Mouse (Mus musculus) limb, embryonic 10.5 days (tissue): Measurements from ENCODE around the gene Ndel1. TPM values are rescaled to one million over a fixed set of nuclear protein-coding genes. Genes with fewer than 3 reads are reported as not detected.
A peak's percentile ranks its signal among the peaks of the same experiment; 100 is the strongest.

Source experiments
- DNase-seq: peaks from one replicate; pipeline ENCODE4 v3.0.0-alpha.2; 2017; ENCODE audit warnings: low spot score
- H3K27ac ChIP-seq: fragments of 300-500 bp; sonication (generic); 2 replicates; pipeline ENCODE4 v1.5.1; 2016; ENCODE audit warnings: mild to moderate bottlenecking
- H3K27me3 ChIP-seq: fragments of 300-500 bp; sonication (generic); 2 replicates; pipeline ENCODE4 v1.6.1; 2016; ENCODE audit warnings: low read depth, mild to moderate bottlenecking; ENCODE audit not compliant: poor library complexity, severe bottlenecking
- H3K36me3 ChIP-seq: fragments of 300-500 bp; sonication (generic); 2 replicates; pipeline ENCODE4 v1.6.1; 2016; ENCODE audit warnings: mild to moderate bottlenecking, moderate library complexity
- H3K4me1 ChIP-seq: fragments of 300-500 bp; sonication (generic); 2 replicates; pipeline ENCODE4 v1.6.1; 2016
- H3K4me3 ChIP-seq: fragments of 300-500 bp; sonication (generic); 2 replicates; pipeline ENCODE4 v1.5.1; 2016; ENCODE audit warnings: mild to moderate bottlenecking, moderate library complexity
- H3K9me3 ChIP-seq: fragments of 300-500 bp; sonication (generic); replicated peaks from 2 replicates; pipeline ENCODE4 v1.6.1; 2016; ENCODE audit warnings: mild to moderate bottlenecking
- WGBS: fragments of 180-500 bp; shearing (Covaris S2); methylation state at CpG from one replicate; pipeline ENCODE4 v1.1.7; 2016; 5-methylcytosine and 5-hydroxymethylcytosine counted together
- polyA plus RNA-seq: library from polyadenylated mRNA; unstranded; fragments of >200 nt; fragmentation: Nextera tagmentation; extraction: Ambion mirVana; gene quantifications from 2 replicates; pipeline ENCODE4 v1.2.1, GENCODE M21; 2016

The Ndel1 gene
- 52.6 and 61.8 TPM in 2 replicates for polyA plus RNA-seq

DNA sequence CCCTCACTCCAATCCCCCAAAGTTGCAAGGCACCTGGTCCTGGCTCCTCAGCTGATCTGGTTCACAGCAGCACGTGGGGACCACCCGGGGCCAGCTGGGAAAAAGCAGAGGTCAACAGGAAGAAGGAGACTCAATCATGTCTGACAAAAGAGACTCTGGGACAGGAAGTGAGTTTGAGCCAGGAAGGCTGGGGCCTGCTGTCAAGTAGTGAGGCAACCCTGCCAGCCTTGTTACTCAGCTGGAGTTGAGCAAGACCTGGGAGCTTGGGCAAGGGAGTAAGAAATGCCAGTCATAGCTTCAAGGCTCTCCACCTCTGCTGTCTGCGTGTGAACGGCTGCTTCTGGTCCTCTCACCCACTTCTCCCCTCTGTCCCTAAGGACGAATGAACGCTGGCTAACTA is at the start of gene Ndel1:
Gene Ndel1, minus strand, starts transcription at position 111 of the 400 bp plus-strand sequence.
- WGBS = 52% methylated on average over 6 of the region's 6 CpGs
- Histone ChIP-seq H3K27ac (no peak within 1 kb of the TSS), H3K36me3 (no peaks in the 10 kb centered on the region), H3K4me1 (peaks cover 8% of the 10 kb centered on the region), H3K4me3 (no peak within 1 kb of the TSS), H3K9me3 (no peaks in the 10 kb centered on the region), H3K27me3 (no peaks in the 10 kb centered on the region)
- DNase-seq = no peak

DNA sequence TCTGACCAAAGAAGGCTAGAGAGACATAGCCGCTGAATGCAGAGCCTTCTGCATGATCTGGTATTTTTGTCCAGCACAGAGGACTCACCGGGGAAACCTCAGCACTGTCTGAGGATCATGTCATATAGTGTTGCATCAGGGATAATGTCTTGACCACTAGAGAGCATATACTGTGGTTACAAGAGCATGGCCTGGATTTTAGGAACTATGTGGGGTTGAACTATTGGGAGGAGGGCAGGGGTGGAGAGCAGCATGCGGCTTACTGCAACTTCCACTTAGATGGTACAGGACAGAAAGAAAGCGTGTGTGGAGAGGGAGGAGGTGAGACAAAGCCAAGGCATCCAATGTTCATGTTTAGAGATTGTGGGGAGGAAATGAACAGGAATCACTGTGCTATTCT is 42.9 kb upstream of the Ndel1 start:
- WGBS = 95% methylated on average over 4 of the region's 4 CpGs
- Histone ChIP-seq H3K4me1 (peaks cover 14% of the 10 kb centered on the region), H3K27me3 (no peaks in the 10 kb centered on the region), H3K27ac (no peak overlapping the region), H3K9me3 (no peaks in the 10 kb centered on the region), H3K36me3 (no peaks in the 10 kb centered on the region), H3K4me3 (no peak overlapping the region)
- DNase-seq = no peak

DNA sequence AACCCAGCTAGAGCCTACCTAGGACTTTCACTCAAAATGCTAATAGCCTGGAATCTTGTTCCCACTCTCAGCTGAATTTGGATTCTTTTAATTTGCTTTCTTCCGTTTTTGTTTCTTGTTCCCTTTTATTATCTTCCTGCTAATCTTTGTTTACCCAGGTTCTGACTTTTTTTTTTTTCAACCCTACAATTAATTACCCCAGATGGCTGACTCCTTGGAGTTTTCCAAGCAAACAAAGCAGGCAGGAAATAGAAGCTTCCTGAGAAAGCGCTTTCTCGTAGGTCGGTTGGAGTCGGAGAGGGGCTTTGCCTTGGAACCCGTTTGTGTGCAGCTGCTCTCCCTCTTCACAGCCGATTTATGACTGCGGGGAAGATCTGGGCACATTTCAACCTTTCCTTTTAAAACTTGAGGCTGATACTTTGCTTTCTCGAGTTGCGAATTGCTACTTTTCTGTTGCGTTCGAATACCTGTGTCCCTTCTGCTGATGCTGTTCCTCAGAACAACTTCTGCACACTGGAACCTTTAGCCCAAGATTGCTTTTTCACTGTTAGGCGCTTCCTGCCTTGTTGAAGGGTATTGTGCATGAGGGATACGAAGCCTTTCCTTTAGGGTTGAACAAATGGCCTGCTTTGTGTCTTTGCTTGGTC is 40.0 kb upstream of the Ndel1 start:
- 46% methylated on average over 14 of the region's 14 CpGs for WGBS
- Histone ChIP-seq H3K27ac (peak overlapping the region; percentile 83), H3K27me3 (no peaks in the 10 kb centered on the region), H3K9me3 (no peaks in the 10 kb centered on the region), H3K4me1 (peaks cover 19% of the 10 kb centered on the region), H3K4me3 (peak overlapping the region; percentile 11; the same call in 1 of the 2 replicates), H3K36me3 (peaks cover 10% of the 10 kb centered on the region)
- DNase-seq = no peak

DNA sequence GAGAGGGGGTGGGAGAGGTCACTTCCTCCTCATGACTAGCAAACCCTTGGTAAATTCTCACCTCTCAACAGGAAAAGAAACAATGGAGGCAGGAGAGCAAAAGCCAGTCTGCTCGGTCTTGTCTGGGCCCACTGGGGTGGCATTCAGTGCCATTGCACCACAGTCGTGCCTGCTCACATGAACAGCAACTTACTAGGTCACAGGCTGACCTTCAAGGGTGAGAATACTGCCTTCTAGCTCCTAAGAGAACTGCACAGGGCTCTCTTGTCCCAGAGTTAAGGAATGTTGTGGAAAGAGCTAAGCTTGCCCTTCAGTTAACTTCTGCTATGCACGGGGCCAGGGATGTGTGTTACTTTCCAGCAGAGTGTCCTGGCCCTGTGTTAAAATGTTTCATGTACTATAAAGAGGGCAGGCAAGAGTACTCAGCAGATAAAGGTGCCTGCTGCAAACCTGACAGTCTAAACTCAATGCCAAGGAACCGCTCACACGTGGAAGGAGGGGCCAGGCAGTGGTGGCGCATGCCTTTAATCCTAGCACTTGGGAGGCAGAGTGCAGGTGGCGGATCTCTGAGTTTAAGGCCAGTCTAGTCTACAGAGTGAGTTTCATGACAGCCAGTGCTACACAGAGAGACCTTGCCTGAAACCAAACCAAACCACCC is 37.3 kb upstream of the Ndel1 start:
- WGBS = 49% methylated on average over 7 of the region's 7 CpGs
- no peak for DNase-seq
- Histone ChIP-seq H3K4me1 (peaks cover 19% of the 10 kb centered on the region), H3K9me3 (no peaks in the 10 kb centered on the region), H3K4me3 (no peak overlapping the region), H3K27me3 (no peaks in the 10 kb centered on the region), H3K27ac (peak overlapping the region; percentile 47; the same call in 1 of the 2 replicates), H3K36me3 (peaks cover 36% of the 10 kb centered on the region)

DNA sequence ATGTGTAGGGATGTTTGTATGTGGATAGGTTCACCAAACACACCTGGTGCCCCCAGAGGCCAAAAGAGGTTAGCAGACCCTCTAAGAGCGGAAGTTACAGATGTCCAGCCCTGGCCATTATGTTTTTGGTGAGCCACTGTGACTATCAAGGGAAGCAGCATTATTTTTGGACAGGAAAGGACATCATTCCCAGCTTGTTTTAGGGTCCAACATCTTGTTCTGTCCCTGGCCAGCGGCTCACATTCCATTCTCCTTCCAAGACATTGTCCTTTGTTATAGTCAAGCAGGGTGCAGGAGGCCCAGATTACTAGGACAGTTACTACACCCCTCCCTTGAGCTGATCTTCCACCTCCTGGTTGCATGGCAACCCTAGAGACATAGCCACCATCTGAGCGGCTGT is 35.6 kb upstream of the Ndel1 start:
- WGBS = 77% methylated on average over 3 of the region's 3 CpGs
- H3K4me1 ChIP-seq = peaks cover 27% of the 10 kb centered on the region
- no peaks in the 10 kb centered on the region for H3K9me3 ChIP-seq
- H3K27me3 ChIP-seq = no peaks in the 10 kb centered on the region
- H3K36me3 ChIP-seq = peaks cover 53% of the 10 kb centered on the region
- DNase-seq = no peak
- H3K27ac ChIP-seq = no peak overlapping the region
- H3K4me3 ChIP-seq = no peak overlapping the region

DNA sequence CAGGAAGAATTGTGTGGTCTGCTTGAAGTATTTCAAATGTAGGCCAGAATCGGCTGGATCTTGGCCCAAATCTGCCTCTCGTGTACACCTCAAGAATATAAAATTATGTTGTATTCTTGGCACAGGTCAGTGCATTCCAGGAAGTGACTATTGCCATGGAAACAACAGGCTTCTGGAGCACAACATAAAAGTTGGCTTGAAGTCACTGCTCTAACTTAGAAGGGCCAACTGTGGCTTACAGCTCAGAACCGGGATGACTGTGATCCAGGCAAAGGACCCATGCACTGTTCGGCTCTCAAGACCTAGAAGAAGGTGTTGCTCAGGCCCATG is 34.8 kb upstream of the Ndel1 start:
- H3K27me3 ChIP-seq = no peaks in the 10 kb centered on the region
- no peak overlapping the region for H3K4me3 ChIP-seq
- H3K9me3 ChIP-seq = no peaks in the 10 kb centered on the region
- peaks cover 19% of the 10 kb centered on the region; the same call in 1 of the 2 replicates for H3K4me1 ChIP-seq
- no peak for DNase-seq
- H3K36me3 ChIP-seq = peaks cover 53% of the 10 kb centered on the region
- no peak overlapping the region for H3K27ac ChIP-seq
- 92% methylated on average over 4 of the region's 4 CpGs for WGBS

DNA sequence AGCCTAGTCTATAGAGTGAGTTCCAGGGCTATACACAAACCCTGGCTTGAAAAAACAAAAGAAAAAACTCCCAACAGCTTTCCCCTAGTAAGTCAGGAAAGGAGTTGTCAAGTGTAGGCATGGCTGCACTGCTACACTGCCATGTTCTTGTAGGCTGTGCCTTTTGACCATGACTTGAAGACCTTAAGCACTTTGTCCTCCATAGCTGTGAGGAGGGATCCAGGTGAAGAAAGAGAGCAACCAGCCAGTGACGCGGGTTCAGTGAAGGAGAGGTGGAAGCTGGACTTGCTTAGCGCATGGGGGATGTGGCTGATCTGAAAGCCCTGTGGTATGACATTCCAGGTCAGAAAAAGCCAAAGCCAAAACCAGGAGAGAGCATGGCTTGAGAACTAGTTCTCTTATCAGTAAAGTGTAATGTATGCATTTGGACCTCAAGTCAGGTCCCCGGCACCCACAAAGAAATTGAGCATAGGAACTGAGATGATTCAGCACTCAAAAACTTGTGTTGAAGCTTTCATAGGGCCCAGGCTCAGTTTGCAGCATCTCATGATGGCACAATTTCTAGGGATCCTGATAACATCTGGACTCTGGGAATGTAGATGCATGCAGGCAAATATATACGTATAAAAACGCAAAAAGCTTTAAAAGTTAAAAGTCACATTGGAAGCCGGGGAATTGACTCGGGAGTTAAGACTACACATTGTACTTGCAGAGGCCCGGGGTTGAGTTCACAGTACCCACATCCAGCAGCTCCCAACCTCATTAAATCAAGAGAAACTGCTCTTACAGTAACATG is 34.2 kb upstream of the Ndel1 start:
- H3K27ac ChIP-seq = no peak overlapping the region
- H3K4me3 ChIP-seq = no peak overlapping the region
- no peak for DNase-seq
- no peaks in the 10 kb centered on the region for H3K9me3 ChIP-seq
- H3K27me3 ChIP-seq = no peaks in the 10 kb centered on the region
- H3K36me3 ChIP-seq = peaks cover 53% of the 10 kb centered on the region
- H3K4me1 ChIP-seq = peaks cover 18% of the 10 kb centered on the region
- WGBS = 91% methylated on average over 9 of the region's 9 CpGs

DNA sequence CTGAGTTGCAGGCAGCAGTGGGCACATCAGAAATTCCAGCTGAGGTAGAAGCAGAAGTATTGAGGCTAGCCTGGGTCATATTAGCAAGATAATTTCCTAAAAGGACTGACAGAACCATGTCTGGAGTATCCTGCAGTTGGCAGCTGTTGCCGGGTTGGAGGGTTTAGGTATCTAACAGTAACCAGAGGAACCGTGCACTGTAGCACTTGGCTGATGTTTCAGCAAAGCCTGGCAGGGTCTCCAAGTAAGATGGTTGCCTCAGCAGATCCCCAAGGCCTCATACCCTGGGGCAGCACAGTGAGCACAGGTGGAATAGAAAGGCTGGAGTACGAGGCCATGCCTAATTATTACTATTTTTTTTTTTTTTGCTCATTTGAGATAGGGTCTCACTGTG is 33.5 kb upstream of the Ndel1 start:
- no peak overlapping the region for H3K4me3 ChIP-seq
- H3K9me3 ChIP-seq = no peaks in the 10 kb centered on the region
- peaks cover 20% of the 10 kb centered on the region for H3K4me1 ChIP-seq
- 0 out of 2 replicates have a peak, but pooled peaks cover under 1% of the 10 kb centered on the region for H3K27me3 ChIP-seq
- peaks cover 53% of the 10 kb centered on the region for H3K36me3 ChIP-seq
- DNase-seq = no peak
- WGBS = 89% methylated on average over 3 of the region's 3 CpGs
- no peak overlapping the region for H3K27ac ChIP-seq

DNA sequence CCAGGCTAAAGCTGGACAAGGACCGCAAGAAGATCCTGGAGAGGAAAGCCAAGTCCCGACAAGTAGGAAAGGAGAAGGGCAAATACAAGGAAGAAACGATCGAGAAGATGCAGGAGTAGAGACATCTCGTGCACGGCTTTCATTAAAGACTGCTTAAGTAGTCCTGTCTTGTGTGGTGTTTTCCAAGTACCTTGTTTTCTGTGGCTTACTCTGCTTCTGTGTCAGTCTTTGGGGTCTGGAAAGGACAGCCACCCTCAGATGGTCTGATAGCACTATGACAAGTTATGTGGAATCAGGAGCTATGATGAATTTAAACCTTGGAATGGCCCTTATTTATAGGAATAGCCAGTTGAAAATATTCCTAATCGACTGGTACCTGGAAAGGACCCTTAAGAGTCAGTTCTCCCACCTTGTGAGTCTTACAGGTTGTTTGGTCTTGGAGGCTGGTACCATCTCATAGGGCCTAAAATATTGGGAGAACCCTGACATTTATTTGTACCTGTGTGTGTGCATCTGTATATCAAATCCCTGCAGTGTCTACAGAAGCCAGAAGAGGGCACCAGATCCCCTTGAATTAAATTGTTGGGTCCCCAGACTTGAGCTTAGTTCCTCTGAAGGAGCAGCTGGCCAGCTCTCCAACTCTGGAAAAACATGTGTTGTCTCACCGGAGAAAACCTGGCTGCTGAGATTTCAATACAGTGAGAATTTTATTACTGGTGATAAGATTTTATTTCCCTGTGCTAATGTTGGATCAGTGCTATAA is 32.9 kb upstream of the Ndel1 start:
- peak; percentile 72 for DNase-seq
- Histone ChIP-seq H3K4me1 (peaks cover 20% of the 10 kb centered on the region), H3K27ac (no peak overlapping the region), H3K27me3 (0 out of 2 replicates have a peak, but pooled peaks cover 6% of the 10 kb centered on the region), H3K9me3 (no peaks in the 10 kb centered on the region), H3K36me3 (peaks cover 53% of the 10 kb centered on the region), H3K4me3 (no peak overlapping the region)
- WGBS = 91% methylated on average over 8 of the region's 8 CpGs

DNA sequence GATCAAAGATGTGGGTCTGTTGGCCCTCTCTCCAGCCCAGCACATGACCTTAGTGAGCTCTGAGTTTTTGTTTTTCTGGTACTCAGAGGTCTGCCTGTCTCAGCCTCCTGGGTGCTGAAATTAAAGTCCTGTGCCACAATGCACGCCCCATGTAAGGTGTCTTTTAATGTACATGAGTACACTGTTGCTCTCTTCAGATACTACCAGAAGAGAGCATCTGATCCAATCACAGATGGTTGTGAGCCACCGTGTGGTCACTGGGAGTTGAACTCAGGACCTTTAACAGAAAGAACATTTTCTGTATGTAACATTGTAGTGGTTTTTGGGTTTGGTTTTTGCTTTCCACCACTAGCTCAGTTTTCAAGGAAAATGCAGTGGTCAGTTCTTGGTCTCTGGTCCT is 32.1 kb upstream of the Ndel1 start:
- Histone ChIP-seq H3K4me3 (no peak overlapping the region), H3K27ac (no peak overlapping the region), H3K36me3 (peaks cover 53% of the 10 kb centered on the region), H3K4me1 (peaks cover 16% of the 10 kb centered on the region), H3K27me3 (0 out of 2 replicates have a peak, but pooled peaks cover 6% of the 10 kb centered on the region), H3K9me3 (no peaks in the 10 kb centered on the region)
- DNase-seq = no peak
- 93% methylated on average over 2 of the region's 2 CpGs for WGBS

DNA sequence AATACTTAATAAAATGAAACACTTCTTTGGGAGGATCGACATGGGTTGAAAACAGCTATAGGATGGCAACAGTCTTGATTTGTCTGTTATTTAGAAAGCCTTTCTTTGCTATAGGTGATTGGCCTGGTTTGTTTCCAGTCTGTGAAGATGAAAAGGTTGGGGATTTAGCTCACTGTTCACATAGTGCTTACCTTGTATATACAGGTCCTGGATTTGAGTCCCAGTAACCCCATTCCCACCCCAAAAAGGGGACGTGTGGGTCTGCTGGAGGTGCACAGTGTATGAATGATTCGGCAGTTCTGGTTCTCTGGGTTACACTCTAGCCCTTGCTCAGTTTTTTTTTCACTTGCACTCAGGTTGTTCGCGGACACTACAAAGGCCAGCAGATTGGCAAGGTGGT is 31.2 kb upstream of the Ndel1 start:
- peak overlapping the region; percentile 96 for H3K4me3 ChIP-seq
- H3K27ac ChIP-seq = peak overlapping the region; percentile 99; the same call in 1 of the 2 replicates
- H3K27me3 ChIP-seq = 0 out of 2 replicates have a peak, but pooled peaks cover 6% of the 10 kb centered on the region
- H3K9me3 ChIP-seq = no peaks in the 10 kb centered on the region
- H3K36me3 ChIP-seq = peaks cover 53% of the 10 kb centered on the region
- 85% methylated on average over 5 of the region's 5 CpGs for WGBS
- DNase-seq = no peak
- H3K4me1 ChIP-seq = peaks cover 15% of the 10 kb centered on the region

DNA sequence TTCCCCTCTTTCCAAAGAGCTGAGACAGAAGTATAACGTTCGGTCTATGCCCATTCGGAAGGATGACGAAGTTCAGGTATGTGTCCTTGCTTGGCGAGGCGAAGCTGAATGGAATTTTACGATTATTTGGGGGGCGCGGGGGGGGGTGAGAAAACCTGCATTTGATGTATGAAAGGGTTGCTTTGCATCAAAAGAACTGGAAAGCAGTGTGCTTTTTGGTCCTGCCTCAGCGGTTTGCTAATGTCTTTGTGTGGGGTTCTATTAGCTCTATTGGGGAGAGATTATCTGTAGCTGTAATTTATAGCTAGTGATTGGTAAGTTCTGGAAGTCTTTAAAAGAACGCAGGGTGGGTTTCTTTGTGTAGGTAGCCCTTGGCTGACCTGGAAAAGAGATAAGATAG is 30.7 kb upstream of the Ndel1 start:
- Histone ChIP-seq H3K27ac (peak overlapping the region; percentile 99), H3K9me3 (no peaks in the 10 kb centered on the region), H3K4me1 (peaks cover 15% of the 10 kb centered on the region), H3K27me3 (0 out of 2 replicates have a peak, but pooled peaks cover 6% of the 10 kb centered on the region), H3K36me3 (peaks cover 51% of the 10 kb centered on the region), H3K4me3 (peak overlapping the region; percentile 96)
- no peak for DNase-seq
- WGBS = 5% methylated on average over 11 of the region's 11 CpGs
